Mouse (Mus musculus) colon, adult 2 months (tissue): ENCODE measurements around the gene Dzip1. TPM values are rescaled to one million over a fixed set of nuclear protein-coding genes. Genes with fewer than 3 reads are reported as not detected.

Experiments
- polyA plus RNA-seq: library from polyadenylated mRNA; depleted of rRNA; stranded (reverse); fragments of >200 nt; gene quantifications from 2 replicates; pipeline ENCODE4 v1.2.3, GENCODE M21; 2012; rRNA removed

The Dzip1 gene
- 4.6 and 4.9 TPM in 2 replicates for polyA plus RNA-seq

DNA sequence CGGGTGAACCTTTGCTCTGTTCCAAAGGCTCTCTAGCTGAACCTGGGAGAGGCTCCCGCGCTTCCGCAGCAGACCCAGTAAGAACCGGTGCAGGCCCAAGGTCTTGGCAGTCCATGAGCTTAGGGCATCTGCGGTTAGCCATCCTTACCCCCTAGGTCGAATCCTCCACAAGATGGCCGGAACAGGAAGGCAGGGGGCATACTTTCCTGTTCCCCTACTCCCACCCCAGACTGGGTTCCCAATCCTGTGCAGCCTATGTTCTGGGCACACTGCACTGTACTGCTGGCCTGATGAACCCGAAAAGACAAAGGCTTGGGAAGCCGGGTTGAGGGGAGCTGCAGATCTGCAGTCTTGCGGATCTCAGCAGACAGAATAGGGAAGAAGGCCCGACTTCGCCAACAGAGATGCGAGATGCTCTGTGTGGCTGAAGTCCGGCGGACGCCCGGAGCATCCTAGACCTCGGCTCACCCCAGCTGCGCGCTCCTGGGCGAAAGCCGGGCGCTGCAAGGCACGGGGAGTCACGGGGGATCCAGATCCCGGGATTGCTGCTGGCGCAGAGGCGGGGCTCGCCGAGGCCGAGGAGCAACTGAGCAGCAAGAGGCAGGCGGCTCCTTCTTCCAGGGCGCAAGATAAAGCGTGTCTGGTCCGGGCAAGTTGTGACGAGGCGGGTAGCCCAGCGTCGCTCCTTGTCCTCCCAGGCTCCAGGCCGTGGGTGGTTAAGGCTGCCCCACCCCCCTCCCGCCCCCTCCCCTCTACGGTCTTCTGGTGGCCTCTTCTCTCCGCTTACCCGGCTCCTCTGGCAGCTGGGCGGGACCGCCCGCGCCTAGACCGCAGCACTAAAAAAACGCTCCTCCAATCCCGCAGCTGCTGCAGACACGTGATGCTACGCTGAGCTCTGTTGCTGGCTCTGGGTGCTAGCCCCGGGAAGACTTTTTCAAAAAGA is at the start of gene Dzip1:
TSS of gene Dzip1 (minus strand) at position 788 of the 943 bp plus-strand sequence.

DNA sequence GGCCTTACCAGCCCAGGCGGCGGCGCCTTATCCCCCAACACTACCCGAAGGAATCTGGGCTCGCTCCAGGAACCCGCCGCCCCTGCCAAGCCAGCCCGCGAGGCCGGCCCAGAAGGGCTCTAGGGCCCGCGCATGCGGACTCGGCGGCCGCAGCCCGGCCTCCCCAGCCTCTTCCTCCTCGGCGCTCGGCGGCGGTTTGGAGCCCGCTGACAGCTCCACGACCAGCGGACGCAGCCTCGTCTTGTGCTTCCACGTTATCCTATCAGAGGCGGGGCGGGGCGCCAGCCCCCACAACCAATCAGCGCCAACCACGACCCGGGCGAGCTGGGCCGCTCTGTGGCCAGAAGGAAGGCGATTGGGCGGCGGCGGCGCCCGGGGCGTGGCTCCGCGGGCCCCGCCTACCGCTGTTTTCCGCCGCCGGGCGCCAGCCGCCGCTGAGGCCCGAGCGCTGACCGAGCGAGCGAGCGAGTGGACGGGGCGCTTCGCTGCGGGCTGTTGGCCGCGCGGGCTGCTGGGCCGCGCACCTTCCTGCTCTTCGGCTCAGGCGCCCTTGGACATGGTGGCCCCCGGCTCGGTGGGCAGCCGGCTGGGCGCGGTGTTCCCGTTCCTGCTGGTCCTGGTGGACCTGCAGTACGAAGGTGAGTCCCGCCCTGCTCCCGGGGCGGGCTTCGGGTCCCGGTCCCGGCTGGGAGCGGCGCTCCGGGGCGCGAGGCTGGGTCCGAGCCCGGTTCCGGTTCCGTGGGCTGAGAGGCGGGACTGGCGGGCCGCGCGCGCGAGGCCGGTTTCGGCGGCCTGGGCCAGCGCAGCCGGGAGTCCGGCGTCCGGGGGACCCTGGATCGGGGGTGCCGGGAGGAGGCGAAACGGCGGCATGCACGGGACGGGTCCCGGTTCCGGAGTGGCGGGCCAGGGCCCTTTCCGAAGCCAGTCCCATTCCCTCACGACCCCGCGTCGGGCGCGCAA is 12.6 kb upstream of the Dzip1 start, which contains the start of gene Dnajc3:
TSS of gene Dnajc3 (plus strand) at position 444 of the 960 bp plus-strand sequence.

Other genes with a start within 250 kb of the Dzip1 start
- gene Abcc4, start 219.2 kb downstream of the Dzip1 start, polyA plus RNA-seq, result 4.2 and 7.0 TPM in 2 replicates
- 0.43 and 0.54 TPM in 2 replicates for gene Cldn10, start 137.6 kb downstream of the Dzip1 start, polyA plus RNA-seq
- gene Dnajc3, start 12.5 kb upstream of the Dzip1 start, polyA plus RNA-seq, result 13.6 and 15.4 TPM in 2 replicates
- 0.93 and 1.4 TPM in 2 replicates for gene Uggt2, start 174.0 kb upstream of the Dzip1 start, polyA plus RNA-seq
- 0.16 TPM in 1 of 2 replicates, not detected in the other for gene Hs6st3, start 212.9 kb upstream of the Dzip1 start, polyA plus RNA-seq